Mouse (Mus musculus) stomach, postnatal 0 days (tissue): ENCODE data around the gene 4931414P19Rik.

Experiments
- CTCF ChIP-seq: IDR thresholded peaks from 2 replicates; pipeline ENCODE4 v1.5.1; 2016; ENCODE audit warnings: antibody characterized with exemption, low read depth, mild to moderate bottlenecking, moderate library complexity
- EP300 ChIP-seq: optimal IDR thresholded peaks from 2 replicates; pipeline ENCODE3; 2016; ENCODE audit warnings: antibody characterized with exemption

- no peak for TF ChIP-seq EP300
- TF ChIP-seq CTCF: no peak
Measured at GRCm38 (mm10) chr14:54607226-54607625, 1.4 kb upstream of the 4931414P19Rik start.
